Mouse (Mus musculus) kidney, postnatal 36 days (tissue): Measurements from ENCODE around the gene Krtap1-4.
"Not testable (repeated sequence)": the region's sequence is repeated elsewhere in the genome, so short reads cannot be mapped to it uniquely, and the experiment has no call there.

Experiments used
- DNase-seq, 2 experiments: peaks; one replicate each; pipeline ENCODE4 v3.0.0; 2021 to 2022; ENCODE audit warnings: mixed read lengths in 2 of 2

Krtap1-4 gene

DNA sequence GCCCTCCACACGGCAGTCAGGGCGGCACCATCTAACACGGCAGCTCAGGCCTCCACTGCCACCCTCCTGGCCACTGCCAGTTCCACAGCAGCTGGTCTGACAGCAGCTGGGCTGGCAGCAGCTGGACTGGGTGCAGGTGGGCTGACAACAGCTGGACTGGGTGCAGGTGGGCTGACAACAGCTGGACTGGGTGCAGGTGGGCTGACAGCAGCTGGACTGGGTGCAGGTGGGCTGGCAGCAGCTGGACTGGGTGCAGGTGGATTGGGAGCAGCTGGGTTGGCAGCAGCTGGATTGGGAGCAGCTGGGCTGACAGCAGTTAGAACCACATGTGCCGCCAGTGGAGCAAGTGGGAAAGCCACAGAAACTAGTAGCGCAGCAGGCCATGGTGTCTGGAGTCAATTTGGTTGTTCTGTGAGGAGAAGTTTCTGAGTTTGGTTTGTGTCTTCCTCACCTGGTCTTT, at the start of gene Krtap1-4:
Gene Krtap1-4, minus strand, starts transcription at position 410 of the 460 bp plus-strand sequence.
- no peak for DNase-seq

DNA sequence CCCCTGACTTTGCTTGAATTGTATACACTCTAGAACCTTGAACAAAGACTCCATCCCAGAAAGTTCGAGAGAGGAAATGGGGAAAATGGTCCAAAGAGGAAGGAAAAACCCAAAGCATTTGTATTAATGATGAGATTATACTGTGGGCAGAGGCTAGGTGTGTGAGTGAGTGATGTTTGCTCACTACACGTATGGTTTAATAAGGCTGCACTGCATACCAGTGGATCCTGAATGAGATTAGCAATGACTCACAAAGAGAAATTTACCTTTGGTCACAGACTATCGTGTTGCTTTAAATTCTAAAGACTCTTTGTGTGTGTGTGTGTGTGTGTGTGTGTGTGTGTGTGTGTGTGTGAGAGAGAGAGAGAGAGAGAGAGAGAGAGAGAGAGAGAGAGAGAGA, 47.4 kb upstream of the Krtap1-4 start:
- DNase-seq, result no peak

DNA sequence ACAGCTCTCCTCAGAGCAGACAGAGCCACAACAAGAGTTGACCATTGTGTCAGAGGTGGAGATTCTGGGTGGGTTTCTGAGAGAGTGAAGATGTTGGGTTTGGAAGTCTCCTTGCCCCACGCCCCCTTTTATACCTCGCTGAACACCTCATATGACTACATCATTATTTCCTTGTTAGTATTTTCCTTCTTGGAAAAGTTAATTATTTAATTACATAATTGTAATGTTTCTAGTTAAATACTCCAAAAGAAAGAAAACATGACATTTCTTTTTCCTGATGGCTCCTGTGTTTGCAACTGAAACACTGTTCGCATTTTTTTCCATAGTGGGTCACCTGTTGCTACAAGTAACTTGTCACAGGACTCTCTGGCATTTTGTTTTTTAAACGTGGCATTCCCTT, 44.7 kb upstream of the Krtap1-4 start, which contains the start of gene Krtap4-1:
Gene Krtap4-1, minus strand, starts transcription at position 101 of the 400 bp plus-strand sequence.
- DNase-seq, result no peak

DNA sequence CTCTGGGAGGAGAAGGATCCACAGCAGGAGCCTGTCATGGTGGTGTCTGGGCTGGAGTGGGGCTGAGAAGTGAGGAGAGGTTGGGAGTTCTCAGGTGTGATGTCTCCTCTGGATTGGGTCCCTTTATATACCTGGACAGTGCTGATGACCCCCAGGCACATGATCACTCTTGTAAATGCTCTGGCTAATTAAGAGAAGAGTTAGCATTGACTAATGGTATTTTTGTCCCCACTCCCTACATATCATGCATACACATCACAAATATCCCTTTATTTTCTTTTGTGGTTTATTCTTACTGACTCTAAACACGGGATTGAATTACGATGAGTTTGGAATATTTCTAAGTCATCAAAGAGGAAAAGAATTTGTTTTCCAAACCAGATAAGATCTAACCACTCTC, 36.9 kb upstream of the Krtap1-4 start, which contains the start of gene Gm11562:
Gene Gm11562, minus strand, starts transcription at position 101 of the 400 bp plus-strand sequence.
- DNase-seq, result no peak

DNA sequence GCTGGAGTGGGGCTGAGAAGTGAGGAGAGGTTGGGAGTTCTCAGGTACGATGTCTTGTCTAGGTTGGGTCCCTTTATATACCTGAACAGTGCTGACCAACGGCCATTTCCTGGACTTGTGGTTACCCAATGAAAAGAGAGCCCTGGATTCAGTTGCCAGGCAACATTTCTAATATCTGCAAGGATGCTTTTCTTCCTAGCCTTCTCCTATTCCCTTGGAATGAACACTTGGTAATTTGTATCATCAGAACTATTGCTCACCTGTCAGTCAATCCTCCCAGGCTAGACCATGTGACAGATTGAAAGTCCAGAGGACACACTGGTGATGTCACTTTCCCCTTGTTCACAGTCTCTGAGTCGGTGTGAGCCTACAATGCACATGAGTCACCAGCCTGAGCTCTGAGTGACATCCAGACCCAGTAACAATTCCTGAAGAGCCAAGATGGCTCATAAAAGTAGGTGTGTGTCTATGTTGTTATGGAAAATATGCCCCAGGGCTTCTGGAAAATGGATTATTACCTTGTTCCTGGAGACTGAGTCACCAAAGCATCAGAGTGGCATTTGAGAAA, 31.4 kb upstream of the Krtap1-4 start, which contains the start of gene Krtap2-4:
Gene Krtap2-4, minus strand, starts transcription at position 51 of the 568 bp plus-strand sequence.
- DNase-seq, result no peak

DNA sequence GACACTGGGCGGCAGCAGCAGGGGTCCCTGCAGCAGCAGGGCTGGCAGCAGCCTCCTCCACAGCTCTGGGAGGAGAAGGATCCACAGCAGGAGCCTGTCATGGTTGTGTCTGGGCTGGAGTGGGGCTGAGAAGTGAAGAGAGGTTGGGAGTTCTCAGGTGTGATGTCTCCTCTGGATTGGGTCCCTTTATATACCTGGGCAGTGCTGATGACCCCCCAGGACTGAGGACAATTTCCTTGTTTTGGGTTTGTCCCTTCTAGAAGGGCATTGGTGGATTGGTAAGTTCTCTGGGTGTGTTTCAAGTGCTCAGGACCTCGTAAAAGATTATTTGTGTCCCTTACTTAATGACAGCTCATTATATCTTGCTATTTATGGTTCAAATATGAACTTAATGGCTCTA, 26.6 kb upstream of the Krtap1-4 start, which contains the start of gene Gm11937:
Gene Gm11937, minus strand, starts transcription at position 101 of the 400 bp plus-strand sequence.
- DNase-seq, result not testable (repeated sequence)

DNA sequence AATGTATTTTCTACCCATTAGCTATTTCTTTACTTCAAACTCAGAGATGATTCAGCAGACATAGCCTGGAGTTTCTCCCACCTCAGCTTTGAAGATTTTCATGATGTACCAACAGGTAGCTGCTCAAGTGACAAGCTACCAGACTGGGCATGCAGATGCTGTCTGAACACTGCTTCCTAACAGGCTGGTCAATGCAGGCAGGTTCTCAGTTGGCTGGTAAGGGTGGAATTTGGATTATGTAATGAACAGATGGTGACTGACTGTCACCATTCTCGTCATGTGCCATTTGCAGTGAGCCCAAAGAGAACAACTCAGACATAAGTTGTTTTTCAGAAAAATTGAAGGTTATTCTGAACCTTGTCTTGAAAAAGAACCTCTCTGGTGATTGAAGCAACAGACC, 25.7 kb upstream of the Krtap1-4 start:
- no peak for DNase-seq

DNA sequence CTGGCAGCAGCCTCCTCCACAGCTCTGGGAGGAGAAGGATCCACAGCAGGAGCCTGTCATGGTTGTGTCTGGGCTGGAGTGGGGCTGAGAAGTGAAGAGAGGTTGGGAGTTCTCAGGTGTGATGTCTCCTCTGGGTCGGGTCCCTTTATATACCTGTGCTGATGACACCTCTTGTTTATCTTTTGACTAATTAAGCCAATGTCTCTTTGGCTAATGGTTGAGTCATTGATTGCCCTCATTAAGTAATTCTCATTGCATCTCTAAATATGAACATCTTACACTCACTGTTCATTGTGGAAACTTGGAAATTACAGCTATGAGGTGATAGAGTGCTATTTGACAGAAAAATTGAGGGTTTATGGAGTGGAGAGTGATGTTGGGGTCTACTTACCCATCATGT, 19.8 kb upstream of the Krtap1-4 start, which contains the start of gene Gm11938:
Gene Gm11938, minus strand, starts transcription at position 101 of the 400 bp plus-strand sequence.
- DNase-seq, result not testable (repeated sequence)

DNA sequence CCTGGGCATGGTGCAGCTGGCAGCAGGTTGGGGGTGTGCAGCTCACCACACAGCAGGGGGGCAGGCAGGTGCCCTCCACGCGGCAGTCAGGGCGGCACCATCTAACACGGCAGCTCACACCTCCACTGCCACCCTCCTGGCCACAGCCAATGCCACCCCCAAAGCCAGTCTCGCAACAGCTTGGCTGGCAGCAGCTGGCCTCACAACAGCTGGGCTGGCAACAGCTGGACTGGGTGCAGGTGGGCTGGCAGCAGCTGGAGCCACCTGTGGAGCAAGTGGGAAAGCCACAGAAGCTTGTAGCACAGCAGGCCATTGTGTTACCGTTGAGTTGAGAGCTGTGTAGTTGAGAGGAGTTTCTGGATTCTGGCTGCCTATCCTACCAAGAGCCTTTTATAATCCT, 14.3 kb upstream of the Krtap1-4 start, which contains the start of gene Krtap9-3:
Gene Krtap9-3, minus strand, starts transcription at position 364 of the 400 bp plus-strand sequence.
- DNase-seq, result not testable (repeated sequence)

DNA sequence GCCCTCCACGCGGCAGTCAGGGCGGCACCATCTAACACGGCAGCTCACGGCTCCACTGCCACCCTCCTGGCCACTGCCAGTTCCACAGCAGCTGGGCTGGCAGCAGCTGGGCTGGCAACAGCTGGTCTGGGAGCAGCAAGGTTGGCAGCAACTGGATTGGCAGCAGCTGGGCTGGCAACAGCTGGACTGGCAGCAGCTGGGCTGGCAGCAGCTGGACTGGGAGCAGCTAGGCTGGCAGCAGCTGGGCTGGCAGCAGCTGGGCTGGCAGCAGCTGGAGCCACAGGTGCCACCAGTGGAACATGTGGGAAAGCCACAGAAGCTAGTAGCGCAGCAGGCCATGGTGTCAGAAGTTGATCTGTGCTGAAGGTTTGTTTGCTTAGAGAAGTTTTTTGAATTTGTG, 7.5 kb upstream of the Krtap1-4 start, which contains the start of gene Krtap1-3:
Gene Krtap1-3, minus strand, starts transcription at position 359 of the 400 bp plus-strand sequence.
- DNase-seq, result no peak

DNA sequence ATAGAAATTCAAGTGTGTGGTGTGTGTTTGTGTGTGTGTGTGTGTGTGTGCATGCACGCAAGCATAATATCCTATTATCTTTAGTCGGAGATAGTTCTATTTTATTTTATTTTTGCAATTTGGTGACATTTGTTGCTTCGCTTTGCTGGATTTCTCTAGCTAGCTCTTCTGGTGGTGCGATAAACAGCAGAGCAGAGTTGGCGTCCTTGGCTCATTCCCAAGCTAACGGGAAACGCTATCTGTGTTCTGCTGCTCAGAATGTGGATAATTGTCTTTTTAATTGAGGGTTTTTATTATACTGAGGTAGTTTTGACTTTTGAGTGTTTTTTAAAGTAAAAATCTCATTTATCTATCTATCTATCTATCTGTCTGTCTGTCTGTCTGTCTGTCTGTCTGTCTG, 1.6 kb upstream of the Krtap1-4 start:
- no peak for DNase-seq

DNA sequence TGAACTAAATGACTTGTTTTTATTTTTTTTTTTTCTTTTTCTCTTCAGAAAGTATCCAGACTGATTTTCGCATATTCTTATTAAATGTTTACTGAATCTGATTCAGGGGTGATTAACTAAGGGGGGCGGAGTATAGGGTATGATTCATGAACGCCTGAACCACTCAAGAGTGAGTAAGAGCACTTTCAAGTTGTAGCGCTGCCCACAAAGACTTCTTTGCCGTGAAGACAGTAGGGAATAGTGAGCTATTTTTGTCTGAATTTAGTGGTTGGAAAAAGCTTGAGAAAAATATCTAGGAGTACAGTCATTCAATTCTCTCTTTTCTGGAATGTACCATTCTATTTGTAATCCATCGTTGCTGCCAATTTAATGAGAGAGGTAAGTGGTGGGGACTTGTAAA, 1.9 kb downstream of the Krtap1-4 start:
- no peak for DNase-seq

DNA sequence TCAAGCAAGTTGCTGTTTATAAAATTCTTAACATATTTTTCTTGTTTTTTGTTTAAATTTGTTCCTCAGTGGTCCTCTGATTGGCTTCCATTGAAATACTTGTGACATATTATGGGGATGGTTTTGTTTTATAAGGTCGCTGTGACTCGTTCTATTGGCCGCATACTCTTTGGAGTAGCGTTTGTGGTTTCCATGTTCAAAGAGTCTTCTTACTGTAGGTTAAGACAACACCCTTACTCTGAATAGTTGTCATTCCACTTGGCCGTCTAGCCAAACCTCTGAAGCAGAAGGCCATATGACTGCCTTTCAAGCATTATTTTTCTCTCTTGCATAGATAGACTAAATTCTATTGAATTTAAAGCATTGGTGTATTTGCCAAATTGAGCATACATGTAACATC, 2.4 kb downstream of the Krtap1-4 start:
- DNase-seq, result no peak

DNA sequence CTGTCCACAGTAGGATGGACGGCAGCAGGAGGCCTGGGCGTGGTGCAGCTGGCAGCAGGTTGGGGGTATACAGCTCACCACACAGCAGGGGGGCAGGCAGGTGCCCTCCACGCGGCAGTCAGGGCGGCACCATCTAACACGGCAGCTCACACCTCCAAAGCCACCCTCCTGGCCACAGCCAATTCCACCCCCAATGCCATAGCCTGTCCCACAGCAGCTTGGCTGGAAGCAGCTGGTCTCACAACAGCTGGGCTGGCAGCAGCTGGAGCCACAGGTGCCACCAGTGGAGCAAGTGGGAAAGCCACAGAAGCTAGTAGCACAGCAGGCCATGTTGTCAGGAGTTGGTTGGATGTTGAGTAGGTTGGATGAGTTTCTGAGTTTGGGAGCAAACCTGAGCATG, 2.8 kb downstream of the Krtap1-4 start, which contains the start of gene Krtap1-5:
Gene Krtap1-5, minus strand, starts transcription at position 381 of the 400 bp plus-strand sequence.
- DNase-seq, result no peak

DNA sequence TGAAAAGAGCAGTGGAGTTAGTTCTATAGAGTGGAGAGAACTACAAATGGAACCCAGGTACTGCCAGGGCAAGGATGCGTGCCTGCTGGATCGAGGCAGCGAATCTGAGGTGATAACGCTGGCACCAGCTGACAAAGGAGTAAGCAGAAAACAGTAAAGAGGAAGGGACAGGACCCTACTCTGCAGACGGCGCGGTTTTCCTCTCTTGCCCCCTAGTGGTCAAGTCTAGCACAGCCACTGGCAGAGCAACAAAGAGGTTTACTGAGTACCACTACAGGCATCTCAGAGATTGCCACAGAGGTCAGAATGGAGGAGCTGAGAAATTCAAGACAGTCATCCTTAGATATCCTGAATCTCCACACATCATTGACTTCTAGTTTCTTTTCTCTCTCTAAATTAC, 9.3 kb downstream of the Krtap1-4 start:
- peak; percentile 46 to 80 for DNase-seq

DNA sequence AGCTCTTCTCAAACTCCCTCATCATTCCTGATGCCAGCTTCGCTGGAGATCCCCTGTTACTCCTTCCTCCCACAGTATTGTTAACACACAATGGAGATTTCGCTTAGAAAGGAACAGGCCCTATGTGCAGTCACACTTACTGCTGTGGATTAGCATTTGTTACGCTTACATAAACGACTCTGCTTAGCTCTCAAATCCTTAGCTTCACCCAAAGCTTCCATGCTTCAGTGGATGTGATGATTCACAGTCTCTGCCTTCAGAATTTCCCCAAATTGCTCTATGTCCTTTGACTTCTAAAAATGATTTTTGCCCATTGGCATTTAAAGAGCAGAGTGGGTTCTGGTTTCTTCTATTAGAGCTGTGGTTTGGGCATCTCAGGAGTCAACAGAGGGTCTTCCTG, 10.3 kb downstream of the Krtap1-4 start:
- no peak for DNase-seq

DNA sequence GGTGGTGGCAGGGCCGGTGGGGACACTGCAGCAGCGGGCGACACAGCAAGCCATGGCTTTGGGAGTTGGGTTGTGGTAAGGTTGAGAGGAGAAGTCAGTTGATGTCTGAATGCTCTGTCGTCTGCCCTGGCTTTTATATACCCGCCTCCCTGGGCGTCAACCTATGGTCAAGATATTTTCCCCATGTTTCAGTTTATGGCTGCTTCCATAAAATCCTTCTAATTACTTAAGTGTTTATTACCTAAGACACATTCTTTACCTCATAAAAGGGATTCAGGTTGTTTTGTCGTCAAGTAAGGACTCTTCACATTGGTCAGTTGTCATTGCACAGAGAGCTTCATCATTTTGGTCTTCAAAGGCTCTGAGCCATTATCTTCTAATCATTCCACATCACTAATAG, 16.9 kb downstream of the Krtap1-4 start, which contains the start of gene Krtap3-1:
Gene Krtap3-1, minus strand, starts transcription at position 101 of the 400 bp plus-strand sequence.
- no peak for DNase-seq

DNA sequence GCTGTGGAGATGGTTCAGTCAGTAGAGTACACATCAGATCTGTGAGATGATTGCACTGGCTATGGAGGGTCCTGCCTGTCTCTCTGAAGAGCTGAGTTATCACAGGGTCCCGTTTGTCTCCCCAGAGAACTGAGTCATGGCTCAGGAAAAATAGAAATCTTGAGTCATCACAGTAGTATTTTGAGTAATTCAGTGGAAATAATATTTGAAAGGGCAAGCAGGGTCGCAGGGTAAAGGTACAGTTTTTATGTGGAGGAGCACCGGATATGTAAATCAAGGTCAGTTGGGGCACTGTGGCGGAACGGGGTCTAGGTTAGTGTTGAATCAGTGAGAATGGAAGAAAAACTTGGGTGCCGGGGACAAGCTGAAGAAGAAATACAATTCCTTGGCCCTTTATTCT, 20.9 kb downstream of the Krtap1-4 start:
- no peak for DNase-seq

DNA sequence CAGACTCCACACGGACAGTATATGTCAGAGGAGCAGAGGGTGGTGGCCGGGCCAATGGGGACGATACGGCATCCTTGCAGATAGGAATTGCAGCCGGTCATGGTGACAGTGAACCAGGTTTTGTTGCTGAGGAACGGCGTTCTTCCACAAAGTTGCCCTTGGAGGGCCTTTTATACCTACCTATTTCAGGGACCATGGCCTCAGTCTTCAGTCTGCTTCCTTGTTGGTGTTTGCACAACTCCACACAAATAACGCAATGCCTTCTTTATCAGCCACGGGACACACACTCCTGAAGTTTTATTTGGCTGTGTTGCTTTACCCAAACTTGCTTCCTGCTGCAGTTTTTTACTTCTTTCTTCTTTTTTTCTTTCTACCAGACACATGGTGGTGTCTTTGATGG, 24.1 kb downstream of the Krtap1-4 start, which contains the start of gene Gm11939:
Gene Gm11939, minus strand, starts transcription at position 101 of the 400 bp plus-strand sequence.
- DNase-seq, result no peak

DNA sequence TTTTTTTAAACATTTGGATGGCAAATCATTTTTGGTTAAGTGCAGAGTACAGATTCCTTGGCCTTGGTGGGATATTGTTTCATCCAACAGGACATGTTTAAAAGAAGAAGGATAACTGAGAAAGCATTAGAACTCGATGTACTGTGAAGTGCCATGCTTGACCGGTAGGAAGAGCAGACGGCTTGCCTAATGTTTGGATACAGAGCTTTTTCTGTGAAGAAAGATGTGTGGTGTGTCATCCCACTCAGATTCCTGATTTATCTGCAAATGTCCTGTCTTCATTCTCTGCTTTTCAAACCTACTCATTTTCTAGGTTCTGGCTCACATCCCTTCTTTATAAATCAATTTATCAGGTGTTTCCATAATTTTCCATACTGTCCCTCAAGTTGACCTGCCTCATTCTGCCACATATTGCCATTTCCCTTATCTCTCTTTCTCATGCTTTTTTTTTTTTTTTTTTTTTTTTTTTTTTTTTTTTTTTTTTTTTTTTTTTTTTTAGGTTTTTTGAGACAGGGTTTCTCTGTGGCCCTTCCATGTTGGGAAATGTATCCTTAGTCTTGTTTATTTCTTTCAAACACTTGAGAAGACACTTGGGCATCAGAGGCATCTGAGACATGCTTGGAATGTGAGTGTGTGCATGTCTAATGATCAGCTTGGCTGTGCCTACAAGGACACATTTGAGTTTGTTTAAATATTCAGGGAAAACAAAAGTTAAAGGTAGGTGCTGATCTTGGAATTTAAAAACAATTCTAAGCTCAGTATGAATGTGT, 25.3 kb downstream of the Krtap1-4 start:
- peak in 1 of 2 experiments; percentile 1 for DNase-seq

DNA sequence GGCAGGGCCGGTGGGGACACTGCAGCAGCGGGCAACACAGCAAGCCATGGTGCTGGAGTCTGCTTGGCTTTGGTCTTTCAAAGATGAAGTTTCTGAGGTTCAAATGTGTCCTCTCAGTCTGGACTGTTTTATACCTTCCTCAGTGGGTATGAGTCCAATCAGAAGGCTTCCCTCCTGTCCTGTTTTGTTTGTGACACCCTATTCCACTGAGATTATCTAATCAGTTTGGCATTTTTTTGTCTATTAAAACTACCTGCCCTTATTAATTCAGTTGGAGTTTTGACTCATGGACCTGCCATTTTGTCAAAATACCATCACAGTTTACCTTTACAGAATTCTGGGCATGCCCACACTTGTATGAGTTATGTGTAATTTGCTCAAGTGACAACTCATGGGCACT, 26.7 kb downstream of the Krtap1-4 start, which contains the start of gene Krtap3-2:
Gene Krtap3-2, minus strand, starts transcription at position 101 of the 400 bp plus-strand sequence.
- no peak for DNase-seq

DNA sequence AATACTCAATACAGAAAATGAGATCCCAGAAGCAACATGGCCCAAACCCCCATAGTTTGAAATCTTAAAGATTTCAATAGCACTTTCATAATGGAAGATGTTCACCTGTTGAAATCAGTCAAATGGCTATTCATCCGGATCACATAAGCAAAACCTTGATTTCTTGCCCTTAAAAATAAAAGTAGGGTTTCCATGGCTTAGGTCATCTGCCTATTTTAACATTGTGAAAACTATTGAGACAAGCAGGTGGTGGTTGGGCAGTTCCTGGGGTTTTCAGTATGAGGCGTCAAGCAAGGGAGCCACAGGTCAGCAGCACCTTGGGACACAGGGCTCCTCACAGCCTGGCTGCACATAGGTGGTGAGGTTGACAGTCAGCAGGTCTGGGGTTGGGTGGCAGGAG, 27.3 kb downstream of the Krtap1-4 start:
- no peak for DNase-seq

DNA sequence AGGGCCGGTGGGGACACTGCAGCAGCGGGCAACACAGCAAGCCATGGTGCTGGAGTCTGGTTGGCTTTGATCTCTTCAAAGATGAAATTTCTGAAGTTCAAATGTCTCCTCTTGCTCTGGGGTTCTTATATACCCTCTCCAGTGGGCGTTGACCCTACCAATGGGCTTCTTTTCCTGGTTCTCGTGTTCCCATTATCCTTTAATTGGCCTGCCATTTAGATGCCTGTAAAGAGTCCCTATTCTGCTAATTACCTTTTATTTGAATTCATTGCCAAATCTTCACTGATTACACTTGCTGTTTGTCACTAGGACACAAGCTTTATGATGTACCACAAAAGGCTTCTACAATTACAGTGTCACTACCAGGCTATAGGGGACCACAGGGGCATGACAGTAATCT, 32.7 kb downstream of the Krtap1-4 start, which contains the start of gene Krtap3-3:
Gene Krtap3-3, minus strand, starts transcription at position 101 of the 400 bp plus-strand sequence.
- DNase-seq, result no peak
